Mouse (Mus musculus) forebrain, embryonic 13.5 days (tissue): Measurements from ENCODE around the gene Crtc2. TPM values are rescaled to one million over a fixed set of nuclear protein-coding genes. Genes with fewer than 3 reads are reported as not detected.
A peak's percentile ranks its signal among the peaks of the same experiment; 100 is the strongest.

Source experiments
- ATAC-seq: fragments of 200-750 bp; cut with Nextera tagmentation; 2 replicates; pipeline ENCODE4 v1.8.0; 2017
- H3K27ac ChIP-seq: fragments of 300-500 bp; sonication (generic); 2 replicates; pipeline ENCODE4 v1.5.1; 2015; ENCODE audit warnings: inconsistent platforms, mild to moderate bottlenecking, moderate library complexity
- H3K27me3 ChIP-seq: fragments of 300-500 bp; sonication (generic); 2 replicates; pipeline ENCODE4 v1.6.1; 2015; ENCODE audit warnings: mild to moderate bottlenecking, inconsistent platforms
- H3K36me3 ChIP-seq: fragments of 300-500 bp; sonication (generic); 2 replicates; pipeline ENCODE4 v1.6.1; 2015; ENCODE audit warnings: mild to moderate bottlenecking, inconsistent platforms; ENCODE audit not compliant: poor library complexity, severe bottlenecking
- H3K4me1 ChIP-seq: fragments of 300-500 bp; sonication (generic); 2 replicates; pipeline ENCODE4 v1.6.1; 2015; ENCODE audit warnings: inconsistent platforms
- H3K4me2 ChIP-seq: fragments of 300-500 bp; sonication (generic); 2 replicates; pipeline ENCODE4 v1.6.1; 2015; ENCODE audit warnings: inconsistent platforms, mild to moderate bottlenecking, moderate library complexity
- H3K4me3 ChIP-seq: fragments of 300-500 bp; sonication (generic); 2 replicates; pipeline ENCODE4 v1.5.1; 2015; ENCODE audit warnings: mild to moderate bottlenecking, inconsistent platforms
- H3K9ac ChIP-seq: fragments of 300-500 bp; sonication (generic); 2 replicates; pipeline ENCODE4 v1.6.1; 2015; ENCODE audit warnings: mild to moderate bottlenecking, inconsistent platforms
- H3K9me3 ChIP-seq: fragments of 300-500 bp; sonication (generic); replicated peaks from 2 replicates; pipeline ENCODE4 v1.6.1; 2016; ENCODE audit warnings: inconsistent platforms
- WGBS: fragments of 180-500 bp; shearing (Covaris S2); methylation state at CpG from one replicate; pipeline ENCODE4 v1.1.7; 2015; 5-methylcytosine and 5-hydroxymethylcytosine counted together
- polyA plus RNA-seq: library from polyadenylated mRNA; unstranded; fragments of >200 nt; fragmentation: Nextera tagmentation; extraction: Ambion mirVana; gene quantifications from 2 replicates; pipeline ENCODE4 v1.2.1, GENCODE M21; 2015

Gene Crtc2
- polyA plus RNA-seq, 1 experiment from 2014 or later = 17.2 TPM

GRCm38 (mm10) chr3:90258521-90258920 is 4.6 kb downstream of the Crtc2 start:
- no peak overlapping the region for H3K4me2 ChIP-seq
- no peaks in the 10 kb centered on the region for H3K9me3 ChIP-seq
- H3K27me3 ChIP-seq = no peaks in the 10 kb centered on the region
- H3K36me3 ChIP-seq = peaks cover 66% of the 10 kb centered on the region
- peaks cover 17% of the 10 kb centered on the region for H3K4me1 ChIP-seq
- ATAC-seq = no peak
- no peak overlapping the region for H3K4me3 ChIP-seq
- H3K9ac ChIP-seq = no peak overlapping the region
- WGBS = 88% methylated on average over 4 of the region's 4 CpGs
- no peak overlapping the region for H3K27ac ChIP-seq

- peaks cover 57% of the 10 kb centered on the region for H3K36me3 ChIP-seq
- H3K27me3 ChIP-seq = no peaks in the 10 kb centered on the region
- peaks cover 15% of the 10 kb centered on the region for H3K4me1 ChIP-seq
- no peak overlapping the region for H3K27ac ChIP-seq
- H3K4me2 ChIP-seq = no peak overlapping the region
- H3K9me3 ChIP-seq = no peaks in the 10 kb centered on the region
- H3K4me3 ChIP-seq = no peak overlapping the region
- 93% methylated on average over 5 of the region's 5 CpGs for WGBS
- no peak for ATAC-seq
- no peak overlapping the region for H3K9ac ChIP-seq
Observed at GRCm38 (mm10) chr3:90263121-90263771, 9.3 kb downstream of the Crtc2 start.

GRCm38 (mm10) chr3:90264687-90265033 is 10.7 kb downstream of the Crtc2 start:
- H3K4me2 ChIP-seq = peak overlapping the region; percentile 89
- H3K27me3 ChIP-seq = no peaks in the 10 kb centered on the region
- peak overlapping the region; percentile 89; the same call in 1 of the 2 replicates for H3K9ac ChIP-seq
- no peaks in the 10 kb centered on the region for H3K9me3 ChIP-seq
- no peak for ATAC-seq
- H3K36me3 ChIP-seq = peaks cover 50% of the 10 kb centered on the region
- H3K4me1 ChIP-seq = peaks cover 15% of the 10 kb centered on the region
- H3K4me3 ChIP-seq = peak overlapping the region; percentile 88
- 37% methylated on average over 10 of the region's 10 CpGs for WGBS
- H3K27ac ChIP-seq = peak overlapping the region; percentile 91

- peak within 1 kb of the TSS; percentile 88 for H3K4me3 ChIP-seq
- ATAC-seq = peak; percentile 83
- H3K4me2 ChIP-seq = peak within 1 kb of the TSS; percentile 89
- H3K36me3 ChIP-seq = peaks cover 43% of the 10 kb centered on the region
- no peaks in the 10 kb centered on the region for H3K9me3 ChIP-seq
- H3K27me3 ChIP-seq = no peaks in the 10 kb centered on the region
- WGBS = under 1% methylated on average over 64 of the region's 87 CpGs
- peak within 1 kb of the TSS; percentile 91 for H3K27ac ChIP-seq
- peaks cover 15% of the 10 kb centered on the region for H3K4me1 ChIP-seq
- H3K9ac ChIP-seq = peak within 1 kb of the TSS; percentile 89
Observed at GRCm38 (mm10) chr3:90265034-90265931, 11.3 kb downstream of the Crtc2 start, which contains the start of gene Dennd4b. TSS of gene Dennd4b (plus strand) at chr3:90265185.

GRCm38 (mm10) chr3:90265932-90266741 is 12.2 kb downstream of the Crtc2 start:
- Histone ChIP-seq H3K27ac (peak overlapping the region; percentile 91), H3K36me3 (peaks cover 41% of the 10 kb centered on the region), H3K9ac (peak overlapping the region; percentile 89), H3K9me3 (no peaks in the 10 kb centered on the region), H3K27me3 (no peaks in the 10 kb centered on the region), H3K4me1 (peaks cover 15% of the 10 kb centered on the region), H3K4me3 (peak overlapping the region; percentile 88), H3K4me2 (peak overlapping the region; percentile 89)
- peak; percentile 37 for ATAC-seq
- WGBS = 30% methylated on average over 13 of the region's 16 CpGs

- peaks cover 39% of the 10 kb centered on the region for H3K36me3 ChIP-seq
- WGBS = 92% methylated on average over 20 of the region's 20 CpGs
- no peak for ATAC-seq
- H3K9ac ChIP-seq = no peak overlapping the region
- peak overlapping the region; percentile 89; the same call in 1 of the 2 replicates for H3K4me2 ChIP-seq
- H3K4me1 ChIP-seq = peaks cover 15% of the 10 kb centered on the region
- H3K9me3 ChIP-seq = no peaks in the 10 kb centered on the region
- no peak overlapping the region for H3K4me3 ChIP-seq
- H3K27me3 ChIP-seq = no peaks in the 10 kb centered on the region
- no peak overlapping the region for H3K27ac ChIP-seq
Observed at GRCm38 (mm10) chr3:90266901-90267775, 13.2 kb downstream of the Crtc2 start.

- Histone ChIP-seq H3K36me3 (peaks cover 37% of the 10 kb centered on the region), H3K9ac (no peak overlapping the region), H3K27me3 (no peaks in the 10 kb centered on the region), H3K4me1 (peaks cover 15% of the 10 kb centered on the region), H3K27ac (no peak overlapping the region), H3K4me3 (no peak overlapping the region), H3K9me3 (no peaks in the 10 kb centered on the region), H3K4me2 (no peak overlapping the region)
- WGBS = over 99% methylated on average over 11 of the region's 11 CpGs
- no peak for ATAC-seq
Observed at GRCm38 (mm10) chr3:90268190-90268589, 14.2 kb downstream of the Crtc2 start.

- Histone ChIP-seq H3K4me3 (no peak overlapping the region), H3K4me1 (peaks cover 15% of the 10 kb centered on the region), H3K27ac (no peak overlapping the region), H3K27me3 (no peaks in the 10 kb centered on the region), H3K9me3 (no peaks in the 10 kb centered on the region), H3K36me3 (peaks cover 36% of the 10 kb centered on the region), H3K9ac (no peak overlapping the region), H3K4me2 (no peak overlapping the region)
- ATAC-seq = no peak
- WGBS = 89% methylated on average over 16 of the region's 16 CpGs
Observed at GRCm38 (mm10) chr3:90268971-90269370, 15.0 kb downstream of the Crtc2 start.

GRCm38 (mm10) chr3:90270784-90271183 is 16.8 kb downstream of the Crtc2 start:
- no peak for ATAC-seq
- no peaks in the 10 kb centered on the region for H3K27me3 ChIP-seq
- peaks cover 10% of the 10 kb centered on the region for H3K4me1 ChIP-seq
- H3K9me3 ChIP-seq = no peaks in the 10 kb centered on the region
- H3K9ac ChIP-seq = no peak overlapping the region
- peaks cover 49% of the 10 kb centered on the region for H3K36me3 ChIP-seq
- H3K4me2 ChIP-seq = no peak overlapping the region
- H3K4me3 ChIP-seq = no peak overlapping the region
- WGBS = 97% methylated on average over 8 of the region's 8 CpGs
- no peak overlapping the region for H3K27ac ChIP-seq

- H3K36me3 ChIP-seq = peaks cover 63% of the 10 kb centered on the region
- ATAC-seq = no peak
- H3K4me3 ChIP-seq = no peak overlapping the region
Observed at GRCm38 (mm10) chr3:90272170-90272569, 18.2 kb downstream of the Crtc2 start.

GRCm38 (mm10) chr3:90273855-90274254 is 19.9 kb downstream of the Crtc2 start:
- H3K36me3 ChIP-seq = peaks cover 76% of the 10 kb centered on the region
- ATAC-seq = no peak
- no peak overlapping the region for H3K27ac ChIP-seq
- no peaks in the 10 kb centered on the region for H3K4me1 ChIP-seq
- no peak overlapping the region for H3K4me2 ChIP-seq
- H3K27me3 ChIP-seq = no peaks in the 10 kb centered on the region
- no peak overlapping the region for H3K4me3 ChIP-seq
- no peaks in the 10 kb centered on the region for H3K9me3 ChIP-seq
- 95% methylated on average over 22 of the region's 22 CpGs for WGBS
- H3K9ac ChIP-seq = no peak overlapping the region

More at GRCm38 (mm10) chr3:90272170-90272569, 18.2 kb downstream of the Crtc2 start:
- H3K9ac ChIP-seq = no peak overlapping the region
- 82% methylated on average over 9 of the region's 9 CpGs for WGBS
- H3K4me2 ChIP-seq = no peak overlapping the region
- no peaks in the 10 kb centered on the region for H3K4me1 ChIP-seq
- H3K27ac ChIP-seq = no peak overlapping the region
- no peaks in the 10 kb centered on the region for H3K9me3 ChIP-seq
- no peaks in the 10 kb centered on the region for H3K27me3 ChIP-seq
